Mouse (Mus musculus): ENCODE results near the gene Gap43.
"Not testable (repeated sequence)": the region's sequence is repeated elsewhere in the genome, so short reads cannot be mapped to it uniquely, and the experiment has no call there.

The Gap43 gene

DNA sequence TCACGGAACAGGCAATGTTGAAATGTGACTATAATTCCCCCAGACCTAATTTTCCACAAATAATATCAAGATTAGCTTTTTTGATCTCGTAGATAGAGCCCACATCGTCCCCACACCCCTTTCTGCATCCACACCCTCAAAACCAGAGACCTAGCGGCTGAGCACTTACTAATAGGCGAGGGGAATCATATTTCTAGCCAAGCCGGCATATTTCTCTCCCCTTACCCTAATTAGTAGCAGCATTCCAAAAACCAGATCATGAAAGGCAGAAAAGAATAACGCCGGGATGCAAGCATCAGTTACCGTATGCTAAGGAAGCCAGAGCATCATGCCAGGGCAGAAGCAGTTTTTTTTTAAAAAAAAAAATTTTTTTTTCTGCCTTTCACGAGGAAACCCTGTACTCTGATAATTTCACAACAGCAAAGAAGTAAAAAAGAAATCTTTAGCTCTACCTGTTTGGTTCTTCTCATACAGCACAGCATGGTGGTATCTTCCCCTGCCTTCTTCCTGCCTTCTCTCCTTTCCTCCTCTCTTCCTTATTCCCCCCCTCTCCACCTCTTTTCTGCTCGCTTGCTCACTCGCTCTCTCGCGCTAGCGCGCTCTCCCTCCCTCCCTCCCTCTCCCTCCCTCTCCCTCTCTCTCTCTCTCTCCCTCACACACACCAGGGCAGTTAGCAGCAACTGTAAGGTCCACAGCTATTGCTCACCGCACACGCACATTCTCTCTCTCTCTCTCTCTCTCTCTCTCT lies at the start of gene Gap43:
Gene Gap43, minus strand, starts transcription at position 631 of the 748 bp plus-strand sequence.
- peak; percentile 59 for DNase-seq (ENCODE audit: low spot score)

DNA sequence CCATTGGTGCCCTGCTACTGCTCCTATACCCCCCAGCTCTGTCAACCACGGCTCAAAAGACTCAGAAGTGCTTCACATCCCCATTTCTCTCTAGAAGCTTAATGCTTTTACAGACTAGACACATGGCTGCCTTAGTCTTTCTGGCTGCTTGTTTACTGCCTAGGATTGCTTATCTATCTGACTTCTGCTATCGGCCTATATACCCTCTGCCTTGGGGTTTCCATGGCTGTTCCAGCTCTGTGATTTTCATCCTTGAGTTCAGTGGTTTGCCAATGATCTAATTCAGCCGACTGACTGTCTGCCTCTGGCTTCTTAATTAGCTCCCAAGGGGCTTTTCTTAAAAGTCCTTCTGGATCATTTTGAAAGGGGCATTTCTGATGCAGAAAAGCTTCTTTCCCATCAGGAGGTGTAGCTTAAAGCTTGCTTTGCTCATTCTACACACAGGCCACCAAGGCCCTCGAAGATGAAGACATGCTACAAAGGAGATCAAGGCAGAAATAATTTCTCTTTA lies 40.9 kb upstream of the Gap43 start:
- DNase-seq (ENCODE audit: low spot score), result peak; percentile 28

DNA sequence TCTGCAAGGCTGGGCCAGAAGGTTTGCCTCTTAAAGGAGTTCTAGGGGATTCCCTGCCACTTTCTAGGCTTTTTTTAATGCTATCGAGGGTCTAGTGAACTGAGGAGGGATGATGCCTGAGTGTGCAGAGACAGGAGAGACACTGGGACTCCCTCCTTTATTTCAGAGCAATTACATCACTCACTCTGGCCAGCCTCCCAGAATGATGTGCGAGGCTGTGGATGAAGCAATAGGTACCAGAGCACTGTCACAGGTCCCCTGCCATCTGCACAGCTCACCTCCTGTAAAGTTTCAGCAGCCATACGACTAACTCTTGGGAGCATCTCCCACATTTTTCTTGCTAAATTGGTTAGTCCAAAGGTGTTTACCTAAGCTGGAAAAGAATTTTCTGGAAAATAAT lies 40.2 kb upstream of the Gap43 start:
- DNase-seq (ENCODE audit: low spot score), result no peak

DNA sequence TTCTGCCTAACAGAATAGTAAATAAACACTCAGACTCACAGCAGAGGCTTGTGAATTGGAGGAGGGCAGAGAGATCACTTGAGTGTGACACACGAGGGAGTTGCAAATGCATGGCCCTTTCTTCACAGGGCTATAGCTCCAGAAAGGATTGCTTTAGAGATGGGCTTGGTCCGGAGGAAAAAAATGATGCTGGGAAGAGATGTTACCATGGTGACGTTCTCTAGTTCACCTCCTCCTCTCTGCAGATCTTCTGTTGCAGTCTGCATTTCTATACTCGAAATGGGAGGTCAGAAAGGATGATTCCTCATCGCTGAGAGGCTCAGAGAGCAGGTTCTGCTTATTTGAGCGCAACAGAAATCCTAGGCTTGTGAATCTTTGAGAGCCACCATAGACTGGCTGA lies 29.7 kb upstream of the Gap43 start:
- no peak for DNase-seq (ENCODE audit: low spot score)

DNA sequence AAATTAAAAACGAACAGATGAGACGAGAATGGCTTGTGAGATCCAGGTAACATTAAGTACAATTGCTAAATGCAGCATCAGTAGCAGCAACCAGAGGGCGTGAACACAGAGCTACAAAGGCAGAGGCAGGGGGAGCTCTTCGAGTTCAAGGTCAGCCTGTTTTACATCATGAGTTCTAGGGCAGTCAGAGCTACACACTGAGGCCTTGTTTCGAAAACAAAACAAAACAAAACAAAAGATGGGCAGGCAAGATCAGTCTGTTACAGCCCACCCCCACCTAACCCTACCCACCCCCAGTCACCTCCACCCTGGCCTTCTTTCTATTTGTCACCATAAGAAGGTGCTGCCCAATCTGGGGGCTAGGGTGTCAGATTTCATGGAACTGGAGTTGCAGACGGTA lies 28.9 kb upstream of the Gap43 start:
- DNase-seq (ENCODE audit: low spot score), result no peak

DNA sequence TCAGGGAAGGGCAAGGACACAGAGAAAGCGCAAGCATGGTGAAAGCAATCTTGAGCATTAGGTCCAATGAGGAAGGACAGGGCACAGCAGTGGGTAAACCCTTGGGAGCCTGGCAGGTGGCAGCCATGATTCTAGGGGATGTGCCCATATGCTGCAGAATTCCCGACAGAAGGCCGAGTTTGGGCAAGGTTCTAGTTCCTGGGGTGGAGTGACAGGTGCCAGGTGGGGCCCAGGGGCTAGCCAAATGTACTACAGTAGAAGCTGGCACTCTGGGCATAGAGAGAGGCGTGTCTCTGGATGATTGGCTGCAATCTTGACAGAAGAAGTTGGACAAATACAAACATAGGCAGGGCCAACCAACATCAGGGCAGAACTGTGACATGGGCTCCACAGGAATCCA lies 19.6 kb upstream of the Gap43 start:
- no peak for DNase-seq (ENCODE audit: low spot score)

DNA sequence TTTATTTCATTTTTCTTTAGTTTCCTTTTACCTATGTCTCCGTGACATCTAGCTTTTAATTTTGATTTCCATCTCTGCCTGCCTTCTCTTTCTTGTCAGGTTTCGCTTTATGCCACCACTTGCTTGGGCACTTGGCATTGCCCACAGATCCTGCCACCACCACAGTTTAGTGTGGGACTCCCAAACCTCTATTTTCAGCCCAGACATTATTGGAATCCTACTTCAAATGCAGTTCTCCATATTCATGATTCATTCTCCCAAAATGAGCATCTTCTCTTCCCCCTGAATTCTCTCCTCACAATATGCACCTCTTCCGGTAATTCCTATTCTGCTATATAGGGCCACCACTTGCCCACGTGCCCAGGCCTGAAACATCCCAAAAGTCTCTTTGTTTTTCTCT lies 17.6 kb upstream of the Gap43 start:
- no peak for DNase-seq (ENCODE audit: low spot score)

DNA sequence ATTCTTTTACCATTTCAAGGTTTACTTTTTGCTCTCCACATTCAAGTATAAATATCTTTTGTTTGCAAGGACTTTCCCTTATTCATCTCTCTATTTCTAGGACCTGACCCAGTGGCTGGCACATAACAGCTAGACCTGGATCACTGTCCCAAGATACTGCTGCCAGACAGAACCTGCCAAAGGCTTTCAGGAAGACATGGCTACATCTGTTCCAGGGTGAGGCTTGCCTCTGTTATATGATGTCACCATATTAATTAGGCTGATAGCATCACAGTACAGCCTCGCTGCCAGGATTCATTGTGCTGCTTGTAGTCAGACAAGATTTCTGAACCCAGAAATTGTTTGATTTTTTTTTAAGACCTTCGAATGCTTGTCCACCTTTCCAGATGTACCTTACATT lies 9.6 kb upstream of the Gap43 start:
- DNase-seq (ENCODE audit: low spot score), result no peak

DNA sequence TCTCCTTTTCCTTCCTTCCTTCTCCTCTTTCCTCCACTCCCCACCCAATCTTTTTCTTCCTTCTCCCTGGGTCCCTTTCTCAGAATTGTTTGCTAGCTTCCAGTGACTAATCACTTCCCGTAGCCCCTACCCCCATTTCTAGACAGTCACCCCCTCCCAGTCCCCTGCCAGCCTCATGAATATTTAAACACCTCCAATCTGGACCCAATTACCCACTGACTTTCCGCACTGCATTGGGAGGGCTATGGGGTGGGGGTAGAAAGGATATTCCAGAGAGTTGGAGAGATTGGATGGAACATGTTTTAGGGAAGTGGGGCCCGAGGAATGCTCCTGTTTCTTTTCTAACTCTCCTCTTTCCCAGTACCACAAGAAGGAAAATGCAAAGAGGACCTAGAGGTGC lies 414 bp upstream of the Gap43 start:
- DNase-seq (ENCODE audit: low spot score), result not testable (repeated sequence)

DNA sequence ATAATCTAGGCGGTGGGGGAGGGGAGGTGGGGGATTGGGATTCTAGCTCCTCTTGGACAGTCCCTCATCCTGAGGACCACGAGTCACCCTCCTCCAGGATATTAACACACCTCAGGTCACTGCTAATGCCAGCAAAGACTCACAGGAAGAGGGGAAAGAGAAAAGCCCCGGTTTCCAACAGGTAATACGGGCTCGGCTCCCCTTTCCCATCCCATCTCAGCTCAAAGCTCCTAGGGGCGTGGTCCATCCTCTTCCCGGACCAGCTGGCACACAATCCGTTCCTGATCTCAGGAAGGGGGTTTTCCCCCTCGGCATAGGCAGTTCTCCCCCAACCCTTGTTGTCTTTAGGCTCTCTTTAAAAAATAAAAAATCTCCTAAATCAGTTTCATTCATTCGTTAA lies 939 bp downstream of the Gap43 start:
- peak; percentile 40 for DNase-seq (ENCODE audit: low spot score)

DNA sequence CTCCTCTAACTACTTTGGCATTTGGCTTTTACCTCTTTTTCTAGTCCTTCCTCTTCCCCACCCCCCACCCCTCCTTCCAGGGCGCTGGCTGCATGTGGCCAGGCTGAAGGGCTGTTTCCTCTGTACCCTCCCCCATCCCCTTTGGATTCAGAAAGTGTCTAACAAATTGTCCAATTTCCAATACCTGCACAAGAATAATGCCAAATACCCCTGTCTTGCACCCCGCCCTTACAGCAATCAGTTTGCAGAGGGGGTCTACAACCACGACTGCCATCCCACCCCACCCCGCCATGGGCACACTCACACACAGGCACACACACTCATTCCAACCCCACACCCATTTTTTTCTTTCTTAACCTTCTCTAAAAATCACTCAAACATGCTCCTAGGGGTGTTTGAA lies 1.5 kb downstream of the Gap43 start:
- no peak for DNase-seq (ENCODE audit: low spot score)

DNA sequence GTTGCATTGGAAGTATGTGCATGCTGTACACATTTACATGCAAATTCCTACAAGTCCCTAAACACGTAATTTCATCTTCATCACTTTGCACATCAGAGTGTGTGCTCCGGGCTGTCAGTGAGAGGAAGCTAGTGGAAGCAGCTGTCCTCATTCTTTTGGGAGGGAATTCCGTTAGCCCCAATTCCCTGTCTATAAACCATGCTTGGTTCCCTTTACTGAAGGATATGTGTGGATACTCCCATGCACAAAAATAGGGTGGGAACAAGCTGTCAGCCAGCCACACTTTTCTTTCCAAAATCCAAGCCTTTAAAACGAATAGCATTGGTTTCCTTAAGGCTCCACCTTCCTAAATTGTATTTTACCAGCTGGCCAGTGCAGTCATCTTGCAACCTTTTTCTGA lies 2.1 kb downstream of the Gap43 start:
- no peak for DNase-seq (ENCODE audit: low spot score)

DNA sequence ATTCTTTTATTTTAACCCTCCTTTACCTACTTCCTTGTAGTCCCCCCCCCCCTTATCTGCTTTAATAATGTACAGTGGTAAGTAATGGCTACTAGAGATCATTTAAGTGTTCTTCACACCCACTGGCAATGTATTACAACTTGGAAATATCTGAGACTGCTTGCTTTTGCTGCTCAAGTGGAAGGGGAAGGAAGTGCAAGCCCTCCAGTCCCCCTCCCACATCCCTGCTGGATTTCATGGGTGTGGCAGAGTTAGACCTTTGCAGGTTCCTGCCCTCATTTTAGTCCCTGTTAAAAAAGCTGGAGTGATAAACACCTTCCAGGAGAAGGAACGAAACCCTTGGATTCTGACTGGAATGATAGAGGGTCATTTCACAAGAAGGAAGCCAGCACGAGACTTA lies 2.8 kb downstream of the Gap43 start:
- DNase-seq (ENCODE audit: low spot score), result no peak

DNA sequence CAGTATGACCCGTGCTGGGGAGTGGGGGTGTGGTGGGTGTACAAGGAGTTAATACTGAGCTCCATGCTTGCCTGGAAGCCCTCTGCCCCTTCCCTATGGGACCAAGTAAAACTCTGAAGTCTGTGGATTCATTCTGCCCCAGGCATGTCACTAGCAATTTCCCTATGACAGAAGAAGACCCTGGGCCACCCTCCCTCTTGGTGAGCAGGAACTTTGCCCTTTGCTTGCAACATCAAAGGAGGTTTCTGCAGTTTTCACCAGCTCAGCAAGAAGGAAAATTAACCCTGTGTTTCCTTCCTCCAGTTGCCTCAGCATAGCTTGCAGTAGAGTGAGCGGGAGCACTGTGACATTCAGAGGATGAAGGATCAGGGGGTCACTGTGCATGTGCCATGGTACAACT lies 3.8 kb downstream of the Gap43 start:
- peak; percentile 46 for DNase-seq (ENCODE audit: low spot score)

DNA sequence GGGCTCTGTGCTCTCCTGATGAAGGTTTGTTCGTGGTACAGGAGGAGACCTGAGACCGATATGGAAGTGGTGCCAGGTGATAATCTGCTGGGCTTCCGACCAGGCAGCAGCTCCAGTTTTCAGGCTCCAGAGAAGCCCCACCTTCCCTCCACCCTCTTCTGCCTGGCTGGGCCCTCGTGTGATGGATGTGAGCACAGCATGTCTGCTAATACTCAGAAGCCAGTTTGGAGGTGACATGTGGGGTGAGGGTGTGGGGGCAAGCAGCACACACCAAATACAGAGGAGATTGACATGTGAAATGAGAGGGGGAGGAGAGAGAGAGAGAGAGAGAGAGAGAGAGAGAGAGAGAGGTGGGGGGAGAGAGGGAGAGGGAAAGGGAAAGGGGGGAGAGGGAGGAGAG lies 8.1 kb downstream of the Gap43 start:
- DNase-seq (ENCODE audit: low spot score), result peak; percentile 55

DNA sequence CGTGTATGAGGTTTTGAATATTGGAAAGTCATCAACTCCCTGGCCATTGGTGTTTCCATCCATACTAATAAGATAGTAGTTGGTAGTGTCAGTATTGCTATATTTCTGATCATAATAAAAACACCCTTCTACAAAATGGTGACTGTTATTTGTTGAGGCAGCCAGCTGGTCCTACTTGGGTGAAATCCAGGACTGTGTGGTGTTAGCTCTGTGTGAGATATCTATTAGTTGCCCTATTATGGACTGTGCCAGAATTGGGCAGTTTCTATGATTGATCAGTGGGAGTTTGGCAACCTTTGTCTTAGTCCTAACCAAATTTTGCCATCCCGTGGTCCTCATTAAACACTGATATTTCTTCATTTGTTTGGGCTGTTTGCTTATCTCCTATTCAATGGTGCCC lies 14.3 kb downstream of the Gap43 start:
- no peak for DNase-seq (ENCODE audit: low spot score)

DNA sequence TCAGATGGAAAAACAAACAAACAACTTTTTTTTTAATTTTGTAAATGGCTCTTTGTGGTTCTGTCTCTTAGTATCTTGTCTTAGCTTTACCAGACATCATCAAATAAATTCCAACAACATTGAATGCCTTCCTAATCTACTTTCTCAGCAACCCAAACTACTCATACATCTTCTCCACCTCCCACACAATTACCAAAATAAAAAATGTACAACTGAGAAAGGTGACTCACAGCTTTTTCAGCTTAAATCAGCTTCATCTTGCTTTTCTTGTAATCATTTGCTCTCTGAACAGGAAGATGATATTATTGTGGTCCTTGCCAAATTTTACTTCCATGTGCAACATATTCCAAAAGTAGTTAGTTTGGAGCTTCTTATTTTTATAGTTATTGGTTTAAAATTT lies 14.9 kb downstream of the Gap43 start:
- DNase-seq (ENCODE audit: low spot score), result no peak

DNA sequence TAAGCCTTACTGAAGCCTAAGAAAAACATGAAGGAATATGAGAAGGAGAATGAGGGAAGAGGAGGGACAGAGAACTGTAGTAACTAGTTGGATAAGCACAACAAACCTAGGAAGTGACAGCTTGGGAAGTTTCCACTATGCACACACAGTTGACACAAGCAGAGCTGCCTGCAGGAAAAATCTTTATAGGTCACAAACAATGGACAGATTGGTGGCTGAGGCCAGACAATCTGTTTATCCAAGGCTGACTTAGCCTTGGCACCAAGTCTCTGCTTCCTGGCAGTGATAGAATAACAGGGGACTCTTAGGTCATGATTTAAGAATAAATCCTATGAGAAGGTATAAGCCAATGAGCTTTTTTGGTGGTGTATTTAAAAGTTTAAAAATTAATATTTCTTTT lies 20.6 kb downstream of the Gap43 start:
- DNase-seq (ENCODE audit: low spot score), result peak; percentile 30

DNA sequence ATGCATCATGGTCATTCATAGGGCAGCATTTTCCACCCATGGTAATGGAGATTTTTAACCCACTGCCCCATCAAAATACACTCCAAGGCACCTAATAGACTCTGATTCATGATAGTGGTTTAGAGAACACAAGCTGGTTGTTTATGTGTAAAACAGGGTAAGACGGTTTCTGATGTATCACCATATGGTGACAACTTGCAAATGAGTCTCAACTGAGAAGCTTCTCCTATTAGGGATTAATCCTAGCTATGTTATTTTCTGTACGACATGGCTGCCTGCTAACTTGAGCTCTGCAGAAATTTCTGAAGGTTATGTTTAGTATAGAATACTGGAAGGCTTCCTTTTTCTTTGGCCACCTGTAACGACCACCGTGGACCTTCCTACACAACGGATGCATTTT lies 21.1 kb downstream of the Gap43 start:
- DNase-seq (ENCODE audit: low spot score), result no peak

DNA sequence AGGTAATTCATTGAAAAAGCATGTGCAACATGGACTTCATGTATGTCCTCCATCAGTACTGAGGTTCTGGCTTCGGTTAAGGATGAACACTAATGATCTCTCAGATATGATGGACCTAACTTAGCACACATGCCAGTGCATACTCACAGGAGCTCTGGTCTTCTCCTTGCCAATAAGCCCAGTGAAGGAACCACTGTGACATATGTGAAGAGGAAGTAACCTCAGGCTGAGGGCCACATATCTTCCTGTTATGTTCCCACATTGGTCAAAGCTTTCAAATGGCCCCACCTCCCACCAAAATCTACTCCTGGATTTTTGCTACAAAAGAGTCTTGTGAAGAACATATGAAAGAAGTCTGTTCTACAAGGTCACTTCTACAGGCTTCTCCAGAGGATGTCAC lies 28.3 kb downstream of the Gap43 start:
- no peak for DNase-seq (ENCODE audit: low spot score)

DNA sequence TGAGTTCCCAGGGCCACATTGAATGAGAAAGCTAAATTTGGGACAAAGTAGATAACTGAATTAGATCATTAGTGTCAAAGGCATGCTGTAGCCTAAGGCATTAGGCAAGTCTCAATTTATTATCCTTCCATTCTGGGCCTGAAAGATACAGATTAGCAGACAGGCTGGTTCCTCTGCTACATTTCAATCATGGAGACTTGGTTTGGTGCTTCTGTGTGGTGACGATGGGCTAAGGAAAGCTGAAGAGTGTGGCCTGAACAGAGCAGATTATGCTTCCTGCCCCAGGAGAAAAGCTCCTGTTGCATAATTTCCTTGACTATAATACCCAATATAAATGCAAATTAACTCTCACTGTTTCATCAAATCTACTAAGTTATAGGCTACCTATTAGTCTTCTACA lies 31.7 kb downstream of the Gap43 start:
- no peak for DNase-seq (ENCODE audit: low spot score)

DNA sequence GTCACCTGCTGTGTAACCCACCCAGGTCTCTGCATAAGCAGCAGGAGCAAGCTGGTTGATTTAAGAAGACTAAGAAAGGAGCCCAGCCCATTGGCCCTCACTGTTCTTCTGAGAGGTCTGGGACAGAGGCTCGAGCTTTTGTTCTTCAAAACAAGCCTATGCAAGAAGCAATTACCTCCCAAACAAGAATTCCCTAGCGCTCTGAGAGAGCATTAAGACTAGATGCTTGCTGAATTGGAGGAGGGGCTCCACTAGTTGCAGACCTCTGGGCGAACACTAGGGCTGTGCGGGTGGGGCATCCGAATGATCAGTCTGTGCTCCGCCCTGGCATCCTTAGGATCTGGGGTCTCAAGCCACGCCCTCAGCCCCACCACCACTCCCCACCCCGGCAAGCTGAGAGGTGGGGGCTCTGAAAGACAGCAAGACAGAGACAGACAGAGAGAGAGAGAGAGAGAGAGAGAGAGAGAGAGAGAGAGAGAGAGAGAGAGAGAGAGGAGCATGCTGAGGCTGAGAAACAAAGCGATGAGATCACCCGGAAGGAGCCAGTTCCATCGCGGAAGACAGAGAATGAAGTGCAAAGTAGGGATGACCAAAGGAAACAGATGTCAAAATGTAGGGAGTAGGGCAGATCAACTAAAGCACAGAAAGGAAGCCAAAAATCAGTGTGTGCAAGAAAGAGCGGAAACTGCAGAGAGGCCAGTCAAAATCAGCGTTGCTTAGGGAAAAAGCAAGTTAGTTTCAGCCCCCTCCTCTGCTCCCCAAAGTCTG lies 34.3 kb downstream of the Gap43 start:
- DNase-seq (ENCODE audit: low spot score), result peak; percentile 83

DNA sequence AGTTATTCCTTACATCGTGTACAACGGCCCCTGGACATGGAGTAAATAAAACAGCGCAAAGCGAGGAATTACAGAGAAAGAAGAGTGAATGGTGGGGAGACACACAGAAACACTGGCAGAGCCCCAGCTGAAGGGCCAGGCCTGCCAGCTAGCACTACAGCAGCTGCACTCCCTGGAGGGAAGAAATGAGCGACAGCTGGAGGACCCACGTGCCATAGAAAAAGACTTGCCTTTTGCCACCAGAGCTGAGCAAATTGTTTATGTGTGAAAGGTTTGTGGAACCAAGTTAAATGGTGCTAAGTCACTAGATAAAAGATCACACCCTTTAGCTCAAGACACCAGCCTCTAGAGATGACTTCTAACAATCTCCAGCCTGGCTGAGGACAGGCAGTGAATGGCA lies 37.0 kb downstream of the Gap43 start:
- peak; percentile 38 for DNase-seq (ENCODE audit: low spot score)

DNA sequence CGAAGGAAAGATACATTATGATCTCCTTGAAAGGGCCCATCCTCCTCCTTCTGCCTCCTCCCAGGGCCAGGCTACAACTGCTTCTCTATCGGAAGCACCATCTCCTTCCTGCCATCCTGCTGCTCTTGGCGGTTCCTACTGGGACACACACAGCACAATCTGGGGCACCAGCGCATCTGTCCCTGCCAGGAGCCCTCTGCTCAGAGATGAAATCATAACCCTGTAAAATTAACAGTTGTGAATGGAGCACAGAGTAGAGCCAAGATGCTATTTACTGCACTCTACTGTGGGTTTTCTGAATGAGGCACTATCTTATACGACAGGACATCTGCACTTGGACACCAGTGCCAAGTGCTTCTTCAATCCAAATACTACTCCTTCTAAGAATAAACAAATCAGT lies 46.0 kb downstream of the Gap43 start:
- peak; percentile 52 for DNase-seq (ENCODE audit: low spot score)
